Mouse (Mus musculus) kidney, adult 2 months (tissue): Measurements from ENCODE around the gene Cldn18.

Source experiments
- CTCF ChIP-seq: fragments of 200-500 bp; conservative IDR thresholded peaks from 2 replicates; pipeline ENCODE4 v1.5.1; 2011; ENCODE audit warnings: low read depth, mild to moderate bottlenecking, control low read depth, low read length, moderate library complexity, mixed read lengths; ENCODE audit not compliant: insufficient read depth, insufficient read length
- POLR2A ChIP-seq: fragments of 200-500 bp; IDR thresholded peaks from one replicate; pipeline ENCODE4 v1.6.1; 2011; ENCODE audit warnings: low read depth, low read length, control low read depth

GRCm38 (mm10) chr9:99748279-99748678, 31.2 kb upstream of the Cldn18 start:
- no peak for TF ChIP-seq CTCF
- no peak for TF ChIP-seq POLR2A
